Mouse (Mus musculus): Measurements from ENCODE around the gene Bbs4.

Bbs4 gene

GRCm38 (mm10) chr9:59291688-59292492 is 61.4 kb downstream of the Bbs4 start:
- DNase-seq (ENCODE audit: low read depth, low spot score): no peak

- DNase-seq (ENCODE audit: low read depth, low spot score): peak; percentile 100
Measured at GRCm38 (mm10) chr9:59290957-59291687, 62.2 kb downstream of the Bbs4 start, which contains the start of gene Adpgk. Gene Adpgk, plus strand, starts transcription at chr9:59291558.

GRCm38 (mm10) chr9:59289529-59290115 is 63.7 kb downstream of the Bbs4 start:
- DNase-seq (ENCODE audit: low read depth, low spot score): no peak

GRCm38 (mm10) chr9:59288685-59289410 is 64.5 kb downstream of the Bbs4 start:
- no peak for DNase-seq (ENCODE audit: low read depth, low spot score)

- DNase-seq (ENCODE audit: low read depth, low spot score): no peak
Measured at GRCm38 (mm10) chr9:59288058-59288457, 65.2 kb downstream of the Bbs4 start.

- DNase-seq (ENCODE audit: low read depth, low spot score): no peak
Measured at GRCm38 (mm10) chr9:59285614-59286013, 67.7 kb downstream of the Bbs4 start.

- DNase-seq (ENCODE audit: low read depth, low spot score): no peak
Measured at GRCm38 (mm10) chr9:59282683-59282986, 70.7 kb downstream of the Bbs4 start.

GRCm38 (mm10) chr9:59281871-59282682 is 71.2 kb downstream of the Bbs4 start:
- DNase-seq (ENCODE audit: low read depth, low spot score): peak; percentile 90

- no peak for DNase-seq (ENCODE audit: low read depth, low spot score)
Measured at GRCm38 (mm10) chr9:59280888-59281287, 72.4 kb downstream of the Bbs4 start.

- DNase-seq (ENCODE audit: low read depth, low spot score): no peak
Measured at GRCm38 (mm10) chr9:59278694-59279093, 74.6 kb downstream of the Bbs4 start.

GRCm38 (mm10) chr9:59278199-59278598 is 75.1 kb downstream of the Bbs4 start:
- no peak for DNase-seq (ENCODE audit: low read depth, low spot score)

GRCm38 (mm10) chr9:59274846-59275455 is 78.4 kb downstream of the Bbs4 start:
- DNase-seq (ENCODE audit: low read depth, low spot score): no peak

- no peak for DNase-seq (ENCODE audit: low read depth, low spot score)
Measured at GRCm38 (mm10) chr9:59273199-59273598, 80.1 kb downstream of the Bbs4 start.
